Mouse (Mus musculus): ENCODE measurements at regions not wholly inside any gene's neighbourhood (a gene's known extent, or its start where the extent isn't known, plus 50 kb on each side); places are given as distances from the start of the nearest gene placed in this dataset.

DNA sequence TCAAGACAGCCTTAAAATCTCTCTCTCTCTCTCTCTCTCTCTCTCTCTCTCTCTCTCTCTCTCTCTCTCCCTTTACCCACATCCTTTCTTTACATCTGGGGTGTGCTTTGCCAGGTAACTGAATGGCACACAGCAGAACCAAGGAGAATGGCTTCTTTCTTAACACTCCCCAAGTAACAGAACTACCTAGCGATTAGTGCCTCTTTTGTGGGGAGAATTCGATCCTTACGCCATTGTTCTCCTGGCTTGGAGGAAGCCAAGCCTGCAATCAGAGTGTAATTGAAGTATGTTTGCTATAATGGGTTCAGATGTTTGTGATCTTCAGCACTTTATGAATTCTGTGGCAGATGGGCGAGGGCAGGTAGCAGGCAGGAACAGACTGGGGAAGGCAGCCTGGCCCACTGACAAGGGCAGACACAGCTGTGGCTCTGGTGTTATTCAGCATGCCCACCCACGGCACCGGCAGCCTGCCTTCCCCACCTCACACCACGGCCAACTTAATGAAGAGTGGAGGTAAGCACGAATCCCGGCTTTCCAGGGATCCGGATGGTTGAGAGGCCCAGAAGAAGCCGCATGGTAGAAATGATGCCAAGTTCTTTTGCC, 83.0 kb upstream of the Rcn1 start:
- Histone ChIP-seq H3K4me3 (ENCODE audit: control insufficient read depth, low read depth, low read length) (no peak overlapping the region), H3K4me1 (ENCODE audit: control insufficient read depth, insufficient read depth, low read length) (no peaks in the 10 kb centered on the region), H3K27me3 (ENCODE audit: control insufficient read depth, insufficient read depth, low read length) (no peaks in the 10 kb centered on the region), H3K36me3 (ENCODE audit: control insufficient read depth, insufficient read depth, low read length) (no peaks in the 10 kb centered on the region), H3K27ac (ENCODE audit: control insufficient read depth, insufficient read depth, low read depth, low read length) (no peak overlapping the region)
- TF ChIP-seq POLR2A (IDR thresholded peaks at IDR 0.05; ENCODE audit: control insufficient read depth, low read depth, low read length) (no peak), CTCF (IDR thresholded peaks at IDR 0.05; ENCODE audit: control insufficient read depth, insufficient read depth, insufficient replicate concordance, low read depth, low read length) (no peak)

DNA sequence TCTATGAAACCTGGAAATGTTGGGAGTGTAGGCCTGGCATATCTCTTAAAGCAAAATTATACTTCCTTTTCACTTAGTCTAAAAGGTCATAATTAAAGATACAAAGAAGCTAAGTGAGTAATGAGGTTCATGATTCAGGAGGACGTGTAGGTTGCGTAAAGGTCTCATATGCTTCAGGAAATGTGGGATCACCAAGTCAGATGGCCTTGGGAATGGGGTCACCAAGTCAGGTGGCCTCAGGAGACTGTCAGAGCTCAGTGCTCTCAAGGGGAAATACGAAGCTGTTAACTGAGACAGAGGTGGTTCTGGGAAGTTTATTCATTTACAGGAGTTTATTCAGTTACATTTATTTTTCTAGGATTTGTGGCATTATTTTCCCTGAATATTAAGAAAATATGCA, 85.4 kb upstream of the Rcn1 start:
- no peak for TF ChIP-seq CTCF (IDR thresholded peaks at IDR 0.05; ENCODE audit: control insufficient read depth, insufficient read depth, insufficient replicate concordance, low read depth, low read length)
- TF ChIP-seq POLR2A (IDR thresholded peaks at IDR 0.05; ENCODE audit: control insufficient read depth, low read depth, low read length) = no peak
- Histone ChIP-seq H3K27ac (ENCODE audit: control insufficient read depth, insufficient read depth, low read depth, low read length) (no peak overlapping the region), H3K4me3 (ENCODE audit: control insufficient read depth, low read depth, low read length) (no peak overlapping the region), H3K4me1 (ENCODE audit: control insufficient read depth, insufficient read depth, low read length) (no peaks in the 10 kb centered on the region), H3K27me3 (ENCODE audit: control insufficient read depth, insufficient read depth, low read length) (no peaks in the 10 kb centered on the region), H3K36me3 (ENCODE audit: control insufficient read depth, insufficient read depth, low read length) (no peaks in the 10 kb centered on the region)

DNA sequence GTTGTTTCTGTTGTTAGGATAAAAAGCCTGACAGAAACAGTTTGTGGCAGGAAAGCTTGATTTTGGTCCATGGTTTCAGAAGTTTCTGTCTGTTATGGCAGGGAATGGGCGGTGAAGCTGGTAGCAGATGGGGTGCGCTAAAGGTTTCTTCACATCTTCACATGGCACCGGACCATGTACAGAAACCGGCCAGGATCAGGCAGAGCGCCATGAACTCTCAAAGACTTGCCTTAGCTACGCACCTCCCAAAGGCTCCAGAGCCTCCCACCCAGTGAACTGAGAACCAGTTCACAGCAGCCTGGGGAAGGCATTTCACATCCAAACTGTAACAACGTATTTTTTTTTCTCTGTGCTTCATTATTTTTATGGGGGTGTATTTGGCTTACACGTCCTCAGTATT, 86.2 kb upstream of the Rcn1 start:
- Histone ChIP-seq H3K27ac (ENCODE audit: control insufficient read depth, insufficient read depth, low read depth, low read length) (no peak overlapping the region), H3K36me3 (ENCODE audit: control insufficient read depth, insufficient read depth, low read length) (no peaks in the 10 kb centered on the region), H3K27me3 (ENCODE audit: control insufficient read depth, insufficient read depth, low read length) (no peaks in the 10 kb centered on the region), H3K4me3 (ENCODE audit: control insufficient read depth, low read depth, low read length) (no peak overlapping the region), H3K4me1 (ENCODE audit: control insufficient read depth, insufficient read depth, low read length) (no peaks in the 10 kb centered on the region)
- TF ChIP-seq POLR2A (IDR thresholded peaks at IDR 0.05; ENCODE audit: control insufficient read depth, low read depth, low read length) (no peak), CTCF (IDR thresholded peaks at IDR 0.05; ENCODE audit: control insufficient read depth, insufficient read depth, insufficient replicate concordance, low read depth, low read length) (no peak)

DNA sequence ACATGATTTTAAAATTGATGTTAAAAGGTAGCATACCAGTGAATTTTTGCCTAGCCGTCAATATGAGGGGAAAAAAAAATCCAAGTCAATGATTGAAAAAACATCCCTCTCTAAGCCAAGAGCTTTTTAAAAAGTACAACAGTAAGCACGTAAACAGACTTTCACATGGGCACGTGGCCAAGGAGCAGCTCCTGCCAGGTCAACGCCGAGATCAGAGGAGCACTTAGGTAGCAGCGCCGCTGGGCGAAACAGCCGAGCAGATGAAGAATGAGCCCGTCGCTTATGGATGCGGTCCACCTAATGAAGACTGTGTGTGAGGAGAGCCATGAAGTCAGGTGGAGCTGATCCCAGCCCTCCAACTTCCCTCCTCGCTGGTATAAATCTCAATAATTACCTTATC, 96.7 kb upstream of the Rcn1 start:
- no peaks in the 10 kb centered on the region for H3K27me3 ChIP-seq (ENCODE audit: control insufficient read depth, insufficient read depth, low read length)
- H3K27ac ChIP-seq (ENCODE audit: control insufficient read depth, insufficient read depth, low read depth, low read length) = no peak overlapping the region
- H3K36me3 ChIP-seq (ENCODE audit: control insufficient read depth, insufficient read depth, low read length) = no peaks in the 10 kb centered on the region
- H3K4me1 ChIP-seq (ENCODE audit: control insufficient read depth, insufficient read depth, low read length) = peaks cover 3% of the 10 kb centered on the region; the same call in 1 of the 2 replicates
- TF ChIP-seq POLR2A (IDR thresholded peaks at IDR 0.05; ENCODE audit: control insufficient read depth, low read depth, low read length) (no peak), CTCF (IDR thresholded peaks at IDR 0.05; ENCODE audit: control insufficient read depth, insufficient read depth, insufficient replicate concordance, low read depth, low read length) (no peak)
- H3K4me3 ChIP-seq (ENCODE audit: control insufficient read depth, low read depth, low read length) = no peak overlapping the region

DNA sequence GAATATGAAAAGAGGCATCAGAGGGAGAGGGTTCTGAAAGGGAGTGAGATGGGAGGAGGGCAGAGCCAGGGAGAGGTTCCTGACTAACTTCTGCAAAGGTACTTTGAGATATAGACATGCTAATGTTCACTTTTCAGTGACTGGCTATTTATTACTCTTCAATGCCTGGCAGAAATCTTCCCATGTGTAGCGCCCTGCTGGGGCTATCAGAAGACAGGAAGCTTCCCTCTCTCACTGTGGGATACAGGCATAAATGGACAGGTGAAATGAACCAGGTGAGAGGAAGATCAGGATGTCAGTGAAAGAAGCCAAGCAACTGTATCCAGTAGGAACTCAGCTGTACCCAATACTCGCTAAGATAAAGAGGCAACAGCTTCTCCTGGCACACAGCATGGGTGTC, 105.1 kb upstream of the Rcn1 start:
- H3K4me3 ChIP-seq (ENCODE audit: control insufficient read depth, low read depth, low read length) = no peak overlapping the region
- H3K27ac ChIP-seq (ENCODE audit: control insufficient read depth, insufficient read depth, low read depth, low read length) = no peak overlapping the region
- H3K27me3 ChIP-seq (ENCODE audit: control insufficient read depth, insufficient read depth, low read length) = no peaks in the 10 kb centered on the region
- no peaks in the 10 kb centered on the region for H3K4me1 ChIP-seq (ENCODE audit: control insufficient read depth, insufficient read depth, low read length)
- TF ChIP-seq POLR2A (IDR thresholded peaks at IDR 0.05; ENCODE audit: control insufficient read depth, low read depth, low read length) = no peak
- TF ChIP-seq CTCF (IDR thresholded peaks at IDR 0.05; ENCODE audit: control insufficient read depth, insufficient read depth, insufficient replicate concordance, low read depth, low read length) = no peak
- no peaks in the 10 kb centered on the region for H3K36me3 ChIP-seq (ENCODE audit: control insufficient read depth, insufficient read depth, low read length)

DNA sequence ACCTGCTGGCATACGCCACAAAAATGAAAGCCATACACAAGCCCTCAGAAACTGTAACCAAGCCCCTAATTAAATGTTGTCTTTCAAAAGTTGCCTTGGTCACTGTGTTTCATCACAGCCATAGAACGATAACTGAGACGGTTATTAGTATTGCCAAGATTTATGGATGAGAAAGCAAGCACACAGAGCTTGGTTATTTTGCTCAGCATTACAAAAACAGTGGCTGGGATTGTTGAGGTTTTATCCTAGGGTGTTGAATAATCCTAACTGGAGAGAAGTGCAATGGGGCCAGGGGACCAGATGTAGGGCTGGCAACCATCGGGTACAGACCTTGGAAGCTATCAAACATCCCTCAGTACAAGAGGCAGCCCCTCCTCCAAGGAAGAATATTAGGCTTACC, 106.4 kb upstream of the Rcn1 start:
- no peak for TF ChIP-seq CTCF (IDR thresholded peaks at IDR 0.05; ENCODE audit: control insufficient read depth, insufficient read depth, insufficient replicate concordance, low read depth, low read length)
- TF ChIP-seq POLR2A (IDR thresholded peaks at IDR 0.05; ENCODE audit: control insufficient read depth, low read depth, low read length) = no peak
- Histone ChIP-seq H3K4me1 (ENCODE audit: control insufficient read depth, insufficient read depth, low read length) (no peaks in the 10 kb centered on the region), H3K27me3 (ENCODE audit: control insufficient read depth, insufficient read depth, low read length) (no peaks in the 10 kb centered on the region), H3K36me3 (ENCODE audit: control insufficient read depth, insufficient read depth, low read length) (no peaks in the 10 kb centered on the region), H3K4me3 (ENCODE audit: control insufficient read depth, low read depth, low read length) (no peak overlapping the region), H3K27ac (ENCODE audit: control insufficient read depth, insufficient read depth, low read depth, low read length) (no peak overlapping the region)

DNA sequence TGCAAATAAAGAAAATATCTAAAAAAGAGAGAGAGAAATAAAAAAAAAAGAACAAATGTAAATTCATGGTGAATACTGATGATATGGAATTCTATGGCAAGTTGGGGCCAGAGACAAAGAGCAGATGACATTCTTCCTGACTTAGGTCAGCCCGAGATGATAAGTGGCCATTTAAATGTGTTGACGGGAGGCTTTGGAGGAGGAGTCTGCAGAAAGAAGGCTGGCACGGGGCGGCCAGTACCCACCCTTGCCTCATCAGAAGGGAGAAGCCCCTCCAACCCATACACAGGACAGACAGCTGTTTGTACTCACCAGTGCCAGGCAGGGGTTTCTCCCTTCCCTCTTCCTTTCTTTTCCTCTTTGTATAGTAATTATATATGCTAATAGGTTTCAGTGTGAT, 108.0 kb upstream of the Rcn1 start:
- TF ChIP-seq POLR2A (IDR thresholded peaks at IDR 0.05; ENCODE audit: control insufficient read depth, low read depth, low read length) (no peak), CTCF (IDR thresholded peaks at IDR 0.05; ENCODE audit: control insufficient read depth, insufficient read depth, insufficient replicate concordance, low read depth, low read length) (no peak)
- Histone ChIP-seq H3K27me3 (ENCODE audit: control insufficient read depth, insufficient read depth, low read length) (no peaks in the 10 kb centered on the region), H3K4me1 (ENCODE audit: control insufficient read depth, insufficient read depth, low read length) (no peaks in the 10 kb centered on the region; the same call in 1 of the 2 replicates), H3K27ac (ENCODE audit: control insufficient read depth, insufficient read depth, low read depth, low read length) (no peak overlapping the region), H3K36me3 (ENCODE audit: control insufficient read depth, insufficient read depth, low read length) (no peaks in the 10 kb centered on the region), H3K4me3 (ENCODE audit: control insufficient read depth, low read depth, low read length) (no peak overlapping the region)

DNA sequence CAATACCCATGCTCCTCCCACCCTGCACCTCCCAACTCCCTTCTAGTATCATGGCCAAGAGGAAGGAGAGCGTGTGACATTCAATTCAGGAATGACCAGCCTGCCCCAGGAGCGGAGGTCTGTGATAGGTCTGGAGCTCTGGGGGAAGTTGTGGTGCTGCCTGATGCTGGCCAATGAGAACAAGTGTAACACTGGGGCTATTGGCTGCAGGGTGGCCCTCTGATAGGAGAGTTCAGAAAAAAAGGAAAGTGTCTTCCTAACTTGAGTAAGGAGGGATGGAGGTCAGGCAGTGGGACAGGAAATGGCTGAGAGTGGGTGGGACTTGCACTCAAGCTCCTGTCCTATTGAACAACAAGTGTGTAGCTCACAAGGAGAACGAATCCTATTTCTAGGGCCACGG, 111.7 kb upstream of the Rcn1 start:
- peak overlapping the region; percentile 11; the same call in 1 of the 2 replicates for H3K4me3 ChIP-seq (ENCODE audit: control insufficient read depth, low read depth, low read length)
- no peaks in the 10 kb centered on the region for H3K36me3 ChIP-seq (ENCODE audit: control insufficient read depth, insufficient read depth, low read length)
- no peaks in the 10 kb centered on the region; the same call in 1 of the 2 replicates for H3K4me1 ChIP-seq (ENCODE audit: control insufficient read depth, insufficient read depth, low read length)
- no peak overlapping the region for H3K27ac ChIP-seq (ENCODE audit: control insufficient read depth, insufficient read depth, low read depth, low read length)
- H3K27me3 ChIP-seq (ENCODE audit: control insufficient read depth, insufficient read depth, low read length) = no peaks in the 10 kb centered on the region
- no peak for TF ChIP-seq POLR2A (IDR thresholded peaks at IDR 0.05; ENCODE audit: control insufficient read depth, low read depth, low read length)
- no peak for TF ChIP-seq CTCF (IDR thresholded peaks at IDR 0.05; ENCODE audit: control insufficient read depth, insufficient read depth, insufficient replicate concordance, low read depth, low read length)
